Mouse (Mus musculus): ENCODE results near the gene Ubash3b. TPM values are rescaled to one million over a fixed set of nuclear protein-coding genes. Genes with fewer than 3 reads are reported as not detected.

Gene Ubash3b
- polyA plus RNA-seq, 1 experiment from 2014 or later, result 5.7 TPM

GRCm38 (mm10) chr9:40994075-40994474 lies 167.4 kb downstream of the Ubash3b start:
- WGBS (ENCODE audit: insufficient replicate concordance), result 50% methylated on average over 5 of the region's 5 CpGs
- no peak for ATAC-seq (ENCODE audit: insufficient read depth)
- H3K4me1 ChIP-seq (replicated peaks), result no peaks in the 10 kb centered on the region

GRCm38 (mm10) chr9:40991511-40991910 lies 170.0 kb downstream of the Ubash3b start:
- WGBS (ENCODE audit: insufficient replicate concordance), result 66% methylated on average over 6 of the region's 6 CpGs
- H3K4me2 ChIP-seq, result no peak overlapping the region
- H3K4me1 ChIP-seq (replicated peaks), result no peaks in the 10 kb centered on the region
- no peaks in the 10 kb centered on the region for H3K27me3 ChIP-seq
- no peak overlapping the region for H3K4me3 ChIP-seq (replicated peaks)
- ATAC-seq (ENCODE audit: insufficient read depth), result no peak
- no peak overlapping the region for H3K27ac ChIP-seq (replicated peaks)
- no peaks in the 10 kb centered on the region for H3K9me3 ChIP-seq (replicated peaks)
- H3K9ac ChIP-seq, result no peak overlapping the region
- no peaks in the 10 kb centered on the region for H3K36me3 ChIP-seq (replicated peaks)

More at GRCm38 (mm10) chr9:40994075-40994474, 167.4 kb downstream of the Ubash3b start:
- Histone ChIP-seq H3K27ac (replicated peaks) (no peak overlapping the region), H3K36me3 (replicated peaks) (no peaks in the 10 kb centered on the region), H3K4me2 (no peak overlapping the region), H3K9ac (no peak overlapping the region), H3K4me3 (replicated peaks) (no peak overlapping the region), H3K27me3 (no peaks in the 10 kb centered on the region), H3K9me3 (replicated peaks) (no peaks in the 10 kb centered on the region)

GRCm38 (mm10) chr9:40989940-40990588 lies 171.4 kb downstream of the Ubash3b start:
- no peaks in the 10 kb centered on the region for H3K27me3 ChIP-seq
- no peaks in the 10 kb centered on the region for H3K36me3 ChIP-seq (replicated peaks)
- WGBS (ENCODE audit: insufficient replicate concordance), result 39% methylated on average over 4 of the region's 4 CpGs
- no peaks in the 10 kb centered on the region for H3K4me1 ChIP-seq (replicated peaks)
- H3K4me3 ChIP-seq (replicated peaks), result no peak overlapping the region
- no peak overlapping the region for H3K27ac ChIP-seq (replicated peaks)
- no peak overlapping the region for H3K4me2 ChIP-seq
- no peaks in the 10 kb centered on the region for H3K9me3 ChIP-seq (replicated peaks)
- H3K9ac ChIP-seq, result no peak overlapping the region
- ATAC-seq (ENCODE audit: insufficient read depth), result no peak

GRCm38 (mm10) chr9:40984313-40984712 lies 177.2 kb downstream of the Ubash3b start:
- H3K9me3 ChIP-seq (replicated peaks), result no peaks in the 10 kb centered on the region
- H3K4me3 ChIP-seq (replicated peaks), result no peak overlapping the region
- H3K4me2 ChIP-seq, result no peak overlapping the region
- H3K4me1 ChIP-seq (replicated peaks), result no peaks in the 10 kb centered on the region
- H3K9ac ChIP-seq, result no peak overlapping the region
- H3K27me3 ChIP-seq, result 0 out of 2 replicates have a peak, but pooled peaks cover 7% of the 10 kb centered on the region
- 50% methylated on average over 3 of the region's 3 CpGs for WGBS (ENCODE audit: insufficient replicate concordance)
- H3K27ac ChIP-seq (replicated peaks), result no peak overlapping the region
- no peaks in the 10 kb centered on the region for H3K36me3 ChIP-seq (replicated peaks)
- ATAC-seq (ENCODE audit: insufficient read depth), result no peak

GRCm38 (mm10) chr9:40983758-40984157 lies 177.7 kb downstream of the Ubash3b start:
- Histone ChIP-seq H3K9me3 (replicated peaks) (no peaks in the 10 kb centered on the region), H3K36me3 (replicated peaks) (no peaks in the 10 kb centered on the region), H3K4me1 (replicated peaks) (no peaks in the 10 kb centered on the region), H3K4me3 (replicated peaks) (no peak overlapping the region), H3K9ac (no peak overlapping the region), H3K27me3 (0 out of 2 replicates have a peak, but pooled peaks cover 7% of the 10 kb centered on the region), H3K27ac (replicated peaks) (no peak overlapping the region), H3K4me2 (no peak overlapping the region)
- WGBS (ENCODE audit: insufficient replicate concordance), result 66% methylated on average over 3 of the region's 3 CpGs
- ATAC-seq (ENCODE audit: insufficient read depth), result no peak

GRCm38 (mm10) chr9:40982480-40982879 lies 179.0 kb downstream of the Ubash3b start:
- no peak overlapping the region for H3K27ac ChIP-seq (replicated peaks)
- no peak overlapping the region for H3K4me2 ChIP-seq
- no peak for ATAC-seq (ENCODE audit: insufficient read depth)
- no peaks in the 10 kb centered on the region for H3K4me1 ChIP-seq (replicated peaks)
- WGBS (ENCODE audit: insufficient replicate concordance), result 32% methylated on average over 6 of the region's 6 CpGs
- H3K4me3 ChIP-seq (replicated peaks), result no peak overlapping the region
- H3K27me3 ChIP-seq, result 0 out of 2 replicates have a peak, but pooled peaks cover 7% of the 10 kb centered on the region
- no peak overlapping the region for H3K9ac ChIP-seq
- H3K36me3 ChIP-seq (replicated peaks), result no peaks in the 10 kb centered on the region
- H3K9me3 ChIP-seq (replicated peaks), result no peaks in the 10 kb centered on the region

GRCm38 (mm10) chr9:40974042-40974801 lies 187.3 kb downstream of the Ubash3b start:
- Histone ChIP-seq H3K36me3 (replicated peaks) (no peaks in the 10 kb centered on the region), H3K4me2 (no peak overlapping the region), H3K27ac (replicated peaks) (no peak overlapping the region), H3K27me3 (no peaks in the 10 kb centered on the region), H3K9ac (no peak overlapping the region), H3K4me3 (replicated peaks) (no peak overlapping the region), H3K9me3 (replicated peaks) (no peaks in the 10 kb centered on the region), H3K4me1 (replicated peaks) (no peaks in the 10 kb centered on the region)
- no peak for ATAC-seq (ENCODE audit: insufficient read depth)
- WGBS (ENCODE audit: insufficient replicate concordance), result 58% methylated on average over 11 of the region's 11 CpGs

GRCm38 (mm10) chr9:40964418-40964714 lies 197.1 kb downstream of the Ubash3b start:
- H3K9ac ChIP-seq, result no peak overlapping the region
- H3K27me3 ChIP-seq, result peaks cover 52% of the 10 kb centered on the region
- H3K4me3 ChIP-seq (replicated peaks), result no peak overlapping the region
- ATAC-seq (ENCODE audit: insufficient read depth), result no peak
- no peaks in the 10 kb centered on the region for H3K9me3 ChIP-seq (replicated peaks)
- 19% methylated on average over 7 of the region's 7 CpGs for WGBS (ENCODE audit: insufficient replicate concordance)
- no peaks in the 10 kb centered on the region for H3K36me3 ChIP-seq (replicated peaks)
- H3K27ac ChIP-seq (replicated peaks), result no peak overlapping the region
- H3K4me2 ChIP-seq, result no peak overlapping the region
- H3K4me1 ChIP-seq (replicated peaks), result no peaks in the 10 kb centered on the region

GRCm38 (mm10) chr9:40963586-40964417 lies 197.7 kb downstream of the Ubash3b start, which contains the start of gene Jhy:
Gene Jhy (minus strand): TSS chr9:40964118.
- Histone ChIP-seq H3K9ac (no peak within 1 kb of the TSS), H3K4me3 (replicated peaks) (no peak within 1 kb of the TSS), H3K9me3 (replicated peaks) (no peaks in the 10 kb centered on the region), H3K4me1 (replicated peaks) (no peaks in the 10 kb centered on the region), H3K27me3 (peaks cover 52% of the 10 kb centered on the region), H3K27ac (replicated peaks) (no peak within 1 kb of the TSS), H3K4me2 (peak within 1 kb of the TSS; percentile 44), H3K36me3 (replicated peaks) (no peaks in the 10 kb centered on the region)
- WGBS (ENCODE audit: insufficient replicate concordance), result 2% methylated on average over 50 of the region's 51 CpGs
- no peak for ATAC-seq (ENCODE audit: insufficient read depth)

- H3K4me1 ChIP-seq (replicated peaks), result no peaks in the 10 kb centered on the region
- H3K9ac ChIP-seq, result no peak overlapping the region
- no peak overlapping the region for H3K4me3 ChIP-seq (replicated peaks)
- ATAC-seq (ENCODE audit: insufficient read depth), result no peak
- H3K9me3 ChIP-seq (replicated peaks), result no peaks in the 10 kb centered on the region
- H3K27ac ChIP-seq (replicated peaks), result no peak overlapping the region
- H3K36me3 ChIP-seq (replicated peaks), result no peaks in the 10 kb centered on the region
- 57% methylated on average over 3 of the region's 3 CpGs for WGBS (ENCODE audit: insufficient replicate concordance)
- H3K4me2 ChIP-seq, result no peak overlapping the region
- H3K27me3 ChIP-seq, result peaks cover 52% of the 10 kb centered on the region
Measured at GRCm38 (mm10) chr9:40961401-40961800, 200.1 kb downstream of the Ubash3b start.
